Mouse (Mus musculus) hindbrain, postnatal 0 days (tissue): ENCODE measurements around the gene Sumo2. TPM values are rescaled to one million over a fixed set of nuclear protein-coding genes. Genes with fewer than 3 reads are reported as not detected.
"Not testable (repeated sequence)": the region's sequence is repeated elsewhere in the genome, so short reads cannot be mapped to it uniquely, and the experiment has no call there.

Experiments
- ATAC-seq: fragments of 200-750 bp; cut with Nextera tagmentation; 2 replicates; pipeline ENCODE4 v1.8.0; 2017; ENCODE audit warnings: mild to moderate bottlenecking, moderate TSS enrichment, moderate library complexity
- DNase-seq: peaks from one replicate; pipeline ENCODE4 v3.0.0-alpha.2; 2015; ENCODE audit warnings: low spot score
- H3K27ac ChIP-seq: fragments of 300-500 bp; sonication (generic); 2 replicates; pipeline ENCODE4 v1.5.1; 2014; ENCODE audit warnings: mild to moderate bottlenecking
- H3K27me3 ChIP-seq: fragments of 300-500 bp; sonication (generic); 2 replicates; pipeline ENCODE4 v1.6.1; 2014; ENCODE audit warnings: low read length, mixed read lengths; ENCODE audit not compliant: insufficient read depth
- H3K36me3 ChIP-seq: fragments of 300-500 bp; sonication (generic); 2 replicates; pipeline ENCODE4 v1.6.1; 2014; ENCODE audit warnings: low read length, mixed read lengths; ENCODE audit not compliant: insufficient read depth
- H3K4me1 ChIP-seq: fragments of 300-500 bp; sonication (generic); 2 replicates; pipeline ENCODE4 v1.6.1; 2014; ENCODE audit warnings: antibody characterized with exemption, low read length, mixed read lengths; ENCODE audit not compliant: insufficient read depth
- H3K4me2 ChIP-seq: fragments of 300-500 bp; sonication (generic); 2 replicates; pipeline ENCODE4 v1.6.1; 2014; ENCODE audit warnings: low read depth, mild to moderate bottlenecking, low read length, moderate library complexity, mixed read lengths
- H3K4me3 ChIP-seq: fragments of 300-500 bp; sonication (generic); 2 replicates; pipeline ENCODE4 v1.5.1; 2014; ENCODE audit warnings: low read length
- H3K9ac ChIP-seq: fragments of 300-500 bp; sonication (generic); replicated peaks from 2 replicates; pipeline ENCODE4 v1.6.1; 2014; ENCODE audit warnings: mild to moderate bottlenecking, low read length, moderate library complexity, mixed read lengths
- H3K9me3 ChIP-seq: fragments of 300-500 bp; sonication (generic); 2 replicates; pipeline ENCODE4 v1.6.1; 2016; ENCODE audit warnings: low read length, mixed read lengths
- CTCF ChIP-seq: IDR thresholded peaks from 2 replicates; pipeline ENCODE4 v1.5.1; 2016; ENCODE audit warnings: antibody characterized with exemption, control low read depth, low read depth
- WGBS: fragments of 180-500 bp; shearing (Covaris S2); extraction: QIAGEN DNeasy Blood & Tissue Kit; methylation state at CpG from one replicate; pipeline ENCODE4 v1.1.7; 2014; 5-methylcytosine and 5-hydroxymethylcytosine counted together
- polyA plus RNA-seq: library from polyadenylated mRNA; unstranded; fragments of >200 nt; fragmentation: Nextera tagmentation; extraction: Ambion mirVana; gene quantifications from 2 replicates; pipeline ENCODE4 v1.2.1, GENCODE M21; 2015
- total RNA-seq: library from RNA; depleted of rRNA; stranded (reverse); fragments of >200 nt; gene quantifications from 2 replicates; pipeline ENCODE4 v1.2.3, GENCODE M21; 2014

Sumo2 gene
- total and polyA plus RNA-seq, 2 experiments from 2014 or later = 477 to 981 TPM

GRCm38 (mm10) chr11:115506586-115506985, 29.5 kb downstream of the Sumo2 start:
- no peak overlapping the region for H3K4me3 ChIP-seq
- no peak for DNase-seq
- no peaks in the 10 kb centered on the region for H3K27me3 ChIP-seq
- peaks cover 16% of the 10 kb centered on the region for H3K4me1 ChIP-seq
- 47% methylated on average over 3 of the region's 3 CpGs for WGBS
- no peaks in the 10 kb centered on the region for H3K9me3 ChIP-seq
- ATAC-seq = no peak
- H3K9ac ChIP-seq = no peak overlapping the region
- H3K27ac ChIP-seq = no peak overlapping the region
- H3K36me3 ChIP-seq = no peaks in the 10 kb centered on the region; the same call in 1 of the 2 replicates
- H3K4me2 ChIP-seq = no peak overlapping the region
- TF ChIP-seq CTCF = no peak

GRCm38 (mm10) chr11:115502636-115503035, 33.4 kb downstream of the Sumo2 start:
- H3K4me2 ChIP-seq = no peak overlapping the region
- no peak overlapping the region for H3K27ac ChIP-seq
- no peak for DNase-seq
- no peaks in the 10 kb centered on the region for H3K27me3 ChIP-seq
- ATAC-seq = no peak
- no peak for TF ChIP-seq CTCF
- H3K4me1 ChIP-seq = no peaks in the 10 kb centered on the region
- peaks cover 34% of the 10 kb centered on the region for H3K36me3 ChIP-seq
- H3K9me3 ChIP-seq = no peaks in the 10 kb centered on the region
- 95% methylated on average over 6 of the region's 6 CpGs for WGBS
- H3K9ac ChIP-seq = no peak overlapping the region
- no peak overlapping the region for H3K4me3 ChIP-seq

GRCm38 (mm10) chr11:115496559-115496958, 39.5 kb downstream of the Sumo2 start:
- not testable (repeated sequence) for H3K9me3 ChIP-seq, DNase-seq, H3K4me1 ChIP-seq, H3K4me2 ChIP-seq, H3K9ac ChIP-seq, H3K27me3 ChIP-seq, ATAC-seq, H3K27ac ChIP-seq, H3K4me3 ChIP-seq
- WGBS = 90% methylated on average over 9 of the region's 9 CpGs
- peaks cover 34% of the 10 kb centered on the region for H3K36me3 ChIP-seq

- ATAC-seq (no peak), DNase-seq (no peak)
- no peak for TF ChIP-seq CTCF
- Histone ChIP-seq H3K27me3 (no peaks in the 10 kb centered on the region), H3K36me3 (no peaks in the 10 kb centered on the region; the same call in 1 of the 2 replicates), H3K4me3 (peak overlapping the region; percentile 72), H3K4me1 (peaks cover 5% of the 10 kb centered on the region; the same call in 1 of the 2 replicates), H3K9me3 (no peaks in the 10 kb centered on the region), H3K27ac (no peak overlapping the region), H3K9ac (peak overlapping the region; percentile 76; the same call in 1 of the 2 replicates), H3K4me2 (peak overlapping the region; percentile 79)
- WGBS = 37% methylated on average over 6 of the region's 6 CpGs
Measured at GRCm38 (mm10) chr11:115492387-115492786, 43.7 kb downstream of the Sumo2 start.

- Histone ChIP-seq H3K9ac (peak within 1 kb of the TSS; percentile 76), H3K4me1 (peaks cover 5% of the 10 kb centered on the region; the same call in 1 of the 2 replicates), H3K9me3 (no peaks in the 10 kb centered on the region), H3K36me3 (no peaks in the 10 kb centered on the region; the same call in 1 of the 2 replicates), H3K27ac (peak within 1 kb of the TSS; percentile 87), H3K4me3 (peak within 1 kb of the TSS; percentile 72), H3K27me3 (no peaks in the 10 kb centered on the region), H3K4me2 (peak within 1 kb of the TSS; percentile 79)
- DNase-seq (peak; percentile 91), ATAC-seq (peak; percentile 92)
- peak; percentile 87 for TF ChIP-seq CTCF
- WGBS = under 1% methylated on average over 43 of the region's 43 CpGs
Measured at GRCm38 (mm10) chr11:115491356-115492083, 44.6 kb downstream of the Sumo2 start, which contains the start of gene Nt5c. Gene Nt5c (minus strand): TSS chr11:115491862.

- 22% methylated on average over 25 of the region's 25 CpGs for WGBS
- no peaks in the 10 kb centered on the region for H3K27me3 ChIP-seq
- peak overlapping the region; percentile 87 for H3K27ac ChIP-seq
- peak overlapping the region; percentile 72 for H3K4me3 ChIP-seq
- peak; percentile 19; the same call in 1 of the 2 replicates for ATAC-seq
- H3K9me3 ChIP-seq = no peaks in the 10 kb centered on the region
- no peaks in the 10 kb centered on the region; the same call in 1 of the 2 replicates for H3K36me3 ChIP-seq
- peak overlapping the region; percentile 76 for H3K9ac ChIP-seq
- no peak for TF ChIP-seq CTCF
- H3K4me1 ChIP-seq = peaks cover 5% of the 10 kb centered on the region; the same call in 1 of the 2 replicates
- peak overlapping the region; percentile 79 for H3K4me2 ChIP-seq
- no peak for DNase-seq
Measured at GRCm38 (mm10) chr11:115490441-115491355, 45.4 kb downstream of the Sumo2 start.
